Mouse (Mus musculus): ENCODE results near the gene Il6st. TPM values are rescaled to one million over a fixed set of nuclear protein-coding genes. Genes with fewer than 3 reads are reported as not detected.

Il6st gene
- polyA plus RNA-seq, 1 experiment, result 2.2 TPM

- H3K27me3 ChIP-seq (replicated peaks), result no peaks in the 10 kb centered on the region
- peaks cover 11% of the 10 kb centered on the region for H3K36me3 ChIP-seq (replicated peaks; ENCODE audit: low read length)
- H3K9me3 ChIP-seq, result no peaks in the 10 kb centered on the region
- TF ChIP-seq FLI1 (IDR thresholded peaks at IDR 0.05; ENCODE audit: low read length) (no peak), GATA1 (IDR thresholded peaks at IDR 0.05; ENCODE audit: borderline replicate concordance, low read length) (no peak)
- peak overlapping the region; percentile 98 for H3K4me3 ChIP-seq (replicated peaks)
- H3K4me1 ChIP-seq, result peaks cover 56% of the 10 kb centered on the region
Observed at GRCm38 (mm10) chr13:112464626-112465287, 887 bp downstream of the Il6st start.

- TF ChIP-seq GATA1 (IDR thresholded peaks at IDR 0.05; ENCODE audit: borderline replicate concordance, low read length) (no peak), FLI1 (IDR thresholded peaks at IDR 0.05; ENCODE audit: low read length) (no peak)
- Histone ChIP-seq H3K36me3 (replicated peaks; ENCODE audit: low read length) (peaks cover 14% of the 10 kb centered on the region), H3K9me3 (no peaks in the 10 kb centered on the region), H3K4me1 (peaks cover 56% of the 10 kb centered on the region), H3K4me3 (replicated peaks) (peak overlapping the region; percentile 98), H3K27me3 (replicated peaks) (no peaks in the 10 kb centered on the region)
Observed at GRCm38 (mm10) chr13:112465585-112465984, 1.7 kb downstream of the Il6st start.

DNA sequence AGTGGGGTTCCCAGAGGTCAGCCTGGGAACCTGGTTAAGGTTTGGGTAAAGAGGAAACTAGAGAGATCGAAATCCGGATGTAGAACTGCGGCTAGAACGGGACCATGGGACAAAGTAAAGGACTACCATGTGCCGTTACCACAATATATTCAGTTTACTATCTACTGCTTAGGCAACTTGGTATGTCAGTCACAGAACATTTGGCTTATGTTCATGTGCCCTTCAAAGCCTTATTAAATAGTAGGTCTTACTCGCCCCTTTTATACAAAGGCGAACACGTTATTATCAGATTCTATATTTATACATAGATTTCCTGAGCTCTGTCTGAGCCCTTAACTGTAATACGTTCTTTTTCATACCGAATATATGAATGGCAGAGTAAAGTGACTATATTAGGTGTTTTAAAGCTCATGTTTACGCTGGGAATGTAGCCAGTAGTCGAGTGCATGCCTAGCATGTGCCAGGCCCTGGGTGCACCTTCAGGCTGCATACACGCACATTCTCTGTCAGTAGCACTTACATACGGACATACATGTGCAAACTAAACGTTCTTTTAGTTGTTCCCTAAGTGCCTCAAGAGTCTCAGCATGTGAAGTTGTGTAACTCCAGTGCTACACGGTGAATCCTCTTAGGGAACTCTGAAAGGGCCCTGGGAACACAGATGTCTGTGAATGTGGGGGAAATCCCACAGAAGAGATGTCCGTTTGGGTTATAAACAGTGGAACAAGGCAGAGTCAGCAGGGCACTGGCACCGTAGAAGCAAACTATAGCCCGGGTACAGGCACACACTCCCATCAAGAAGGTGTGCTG, 2.5 kb downstream of the Il6st start:
- peaks cover 22% of the 10 kb centered on the region for H3K36me3 ChIP-seq (replicated peaks; ENCODE audit: low read length)
- H3K27me3 ChIP-seq (replicated peaks), result no peaks in the 10 kb centered on the region
- H3K4me3 ChIP-seq (replicated peaks), result peak overlapping the region; percentile 98
- H3K4me1 ChIP-seq, result peaks cover 52% of the 10 kb centered on the region
- TF ChIP-seq GATA1 (IDR thresholded peaks at IDR 0.05; ENCODE audit: borderline replicate concordance, low read length), result no peak
- TF ChIP-seq FLI1 (IDR thresholded peaks at IDR 0.05; ENCODE audit: low read length), result no peak
- no peaks in the 10 kb centered on the region for H3K9me3 ChIP-seq

DNA sequence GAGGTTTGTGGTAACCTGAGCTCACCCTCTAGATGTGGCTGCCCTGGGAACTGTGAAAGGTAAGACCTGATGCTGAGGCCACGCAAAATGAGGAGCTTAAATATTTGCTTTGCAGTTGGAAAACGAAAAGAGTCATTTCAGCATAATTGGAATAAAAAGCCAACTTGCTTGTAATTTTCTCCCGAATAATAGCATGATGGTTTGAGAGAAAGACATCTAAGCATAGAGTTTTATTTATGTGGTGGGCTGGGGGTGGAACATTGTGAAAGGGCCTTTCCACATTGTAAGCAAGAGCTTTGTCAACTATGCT, 3.0 kb downstream of the Il6st start:
- peaks cover 56% of the 10 kb centered on the region for H3K4me1 ChIP-seq
- H3K9me3 ChIP-seq, result no peaks in the 10 kb centered on the region
- peak overlapping the region; percentile 73 for H3K4me3 ChIP-seq (replicated peaks)
- H3K27me3 ChIP-seq (replicated peaks), result no peaks in the 10 kb centered on the region
- peaks cover 26% of the 10 kb centered on the region for H3K36me3 ChIP-seq (replicated peaks; ENCODE audit: low read length)
- TF ChIP-seq GATA1 (IDR thresholded peaks at IDR 0.05; ENCODE audit: borderline replicate concordance, low read length) (no peak), FLI1 (IDR thresholded peaks at IDR 0.05; ENCODE audit: low read length) (no peak)

GRCm38 (mm10) chr13:112467384-112467783, 3.5 kb downstream of the Il6st start:
- H3K9me3 ChIP-seq, result no peaks in the 10 kb centered on the region
- H3K4me3 ChIP-seq (replicated peaks), result peak overlapping the region; percentile 42

DNA sequence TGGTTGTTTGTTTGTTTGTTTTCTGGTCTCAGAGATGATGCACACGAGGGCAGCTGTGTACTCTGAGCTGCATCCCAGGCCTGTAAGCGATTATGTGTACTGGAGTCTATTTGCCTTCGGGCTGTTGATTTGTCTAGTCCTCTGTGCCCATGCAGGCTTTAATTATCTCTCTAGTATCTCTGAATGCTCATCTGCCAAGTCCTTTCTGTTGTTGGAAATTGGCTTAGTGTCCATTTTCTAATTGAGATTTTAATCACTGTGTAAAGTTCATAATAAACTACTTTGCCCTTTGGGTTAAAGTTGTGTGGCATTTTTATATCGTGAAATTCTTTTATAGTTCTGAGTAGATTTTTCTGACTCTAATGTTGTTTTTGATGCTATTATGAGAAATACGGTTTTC, 5.6 kb downstream of the Il6st start:
- H3K27me3 ChIP-seq (replicated peaks), result no peaks in the 10 kb centered on the region
- no peaks in the 10 kb centered on the region for H3K9me3 ChIP-seq
- H3K4me1 ChIP-seq, result peaks cover 52% of the 10 kb centered on the region
- peaks cover 52% of the 10 kb centered on the region for H3K36me3 ChIP-seq (replicated peaks; ENCODE audit: low read length)
- no peak overlapping the region for H3K4me3 ChIP-seq (replicated peaks)
- no peak for TF ChIP-seq FLI1 (IDR thresholded peaks at IDR 0.05; ENCODE audit: low read length)
- no peak for TF ChIP-seq GATA1 (IDR thresholded peaks at IDR 0.05; ENCODE audit: borderline replicate concordance, low read length)

More at GRCm38 (mm10) chr13:112467384-112467783, 3.5 kb downstream of the Il6st start:
- Histone ChIP-seq H3K4me1 (peaks cover 55% of the 10 kb centered on the region), H3K36me3 (replicated peaks; ENCODE audit: low read length) (peaks cover 31% of the 10 kb centered on the region), H3K27me3 (replicated peaks) (no peaks in the 10 kb centered on the region)
- no peak for TF ChIP-seq GATA1 (IDR thresholded peaks at IDR 0.05; ENCODE audit: borderline replicate concordance, low read length)
- no peak for TF ChIP-seq FLI1 (IDR thresholded peaks at IDR 0.05; ENCODE audit: low read length)

DNA sequence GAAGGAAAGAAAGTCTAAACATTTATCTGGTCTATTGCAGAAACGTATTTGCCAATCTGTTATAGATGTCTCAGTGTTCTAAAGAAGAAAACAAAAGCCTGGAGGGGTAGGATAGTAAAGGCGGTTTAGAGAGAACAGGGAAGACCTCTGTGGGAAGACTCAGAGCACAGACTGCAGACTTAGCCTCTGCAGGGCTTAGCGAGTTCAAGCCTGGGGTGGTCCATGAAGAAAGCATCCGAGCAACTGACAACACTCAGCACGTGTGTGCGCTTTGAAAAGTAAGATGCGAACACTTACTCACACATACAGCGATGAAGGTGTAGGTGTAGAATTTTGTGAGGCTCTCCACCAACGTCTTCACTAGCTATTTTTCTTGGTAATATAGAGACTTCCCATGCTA, 7.3 kb downstream of the Il6st start:
- peaks cover 69% of the 10 kb centered on the region for H3K36me3 ChIP-seq (replicated peaks; ENCODE audit: low read length)
- TF ChIP-seq GATA1 (IDR thresholded peaks at IDR 0.05; ENCODE audit: borderline replicate concordance, low read length) (no peak), FLI1 (IDR thresholded peaks at IDR 0.05; ENCODE audit: low read length) (no peak)

GRCm38 (mm10) chr13:112472401-112473023, 8.6 kb downstream of the Il6st start:
- Histone ChIP-seq H3K36me3 (replicated peaks; ENCODE audit: low read length) (peaks cover 71% of the 10 kb centered on the region), H3K4me1 (peaks cover 36% of the 10 kb centered on the region), H3K27me3 (replicated peaks) (no peaks in the 10 kb centered on the region), H3K9me3 (peaks cover 7% of the 10 kb centered on the region; the same call in 1 of the 2 replicates), H3K4me3 (replicated peaks) (no peak overlapping the region)
- TF ChIP-seq GATA1 (IDR thresholded peaks at IDR 0.05; ENCODE audit: borderline replicate concordance, low read length) (no peak), FLI1 (IDR thresholded peaks at IDR 0.05; ENCODE audit: low read length) (no peak)

More for the DNA sequence above, 7.3 kb downstream of the Il6st start:
- Histone ChIP-seq H3K4me1 (peaks cover 44% of the 10 kb centered on the region), H3K9me3 (peaks cover 7% of the 10 kb centered on the region; the same call in 1 of the 2 replicates), H3K27me3 (replicated peaks) (no peaks in the 10 kb centered on the region), H3K4me3 (replicated peaks) (no peak overlapping the region)

- TF ChIP-seq FLI1 (IDR thresholded peaks at IDR 0.05; ENCODE audit: low read length) (no peak), GATA1 (IDR thresholded peaks at IDR 0.05; ENCODE audit: borderline replicate concordance, low read length) (no peak)
Observed at GRCm38 (mm10) chr13:112473757-112474755, 10.2 kb downstream of the Il6st start.

More at GRCm38 (mm10) chr13:112473757-112474755, 10.2 kb downstream of the Il6st start:
- H3K4me1 ChIP-seq, result peaks cover 27% of the 10 kb centered on the region
- peaks cover 84% of the 10 kb centered on the region for H3K36me3 ChIP-seq (replicated peaks; ENCODE audit: low read length)
- no peaks in the 10 kb centered on the region for H3K27me3 ChIP-seq (replicated peaks)
- no peak overlapping the region for H3K4me3 ChIP-seq (replicated peaks)
- H3K9me3 ChIP-seq, result peaks cover 7% of the 10 kb centered on the region; the same call in 1 of the 2 replicates
